Mouse (Mus musculus) activated CD4-positive, CD25-positive, alpha-beta regulatory T cell, adult 9 weeks (primary cell): ENCODE results near the gene Corin. TPM values are rescaled to one million over a fixed set of nuclear protein-coding genes. Genes with fewer than 3 reads are reported as not detected.

Source experiments
- polyA plus RNA-seq: library from polyadenylated mRNA; unstranded; fragments of 100-300 nt; shearing (Covaris generic); gene quantifications from one replicate; pipeline ENCODE4 v1.2.1, GENCODE M21; 2017

The Corin gene
- polyA plus RNA-seq = 0.13 TPM

DNA sequence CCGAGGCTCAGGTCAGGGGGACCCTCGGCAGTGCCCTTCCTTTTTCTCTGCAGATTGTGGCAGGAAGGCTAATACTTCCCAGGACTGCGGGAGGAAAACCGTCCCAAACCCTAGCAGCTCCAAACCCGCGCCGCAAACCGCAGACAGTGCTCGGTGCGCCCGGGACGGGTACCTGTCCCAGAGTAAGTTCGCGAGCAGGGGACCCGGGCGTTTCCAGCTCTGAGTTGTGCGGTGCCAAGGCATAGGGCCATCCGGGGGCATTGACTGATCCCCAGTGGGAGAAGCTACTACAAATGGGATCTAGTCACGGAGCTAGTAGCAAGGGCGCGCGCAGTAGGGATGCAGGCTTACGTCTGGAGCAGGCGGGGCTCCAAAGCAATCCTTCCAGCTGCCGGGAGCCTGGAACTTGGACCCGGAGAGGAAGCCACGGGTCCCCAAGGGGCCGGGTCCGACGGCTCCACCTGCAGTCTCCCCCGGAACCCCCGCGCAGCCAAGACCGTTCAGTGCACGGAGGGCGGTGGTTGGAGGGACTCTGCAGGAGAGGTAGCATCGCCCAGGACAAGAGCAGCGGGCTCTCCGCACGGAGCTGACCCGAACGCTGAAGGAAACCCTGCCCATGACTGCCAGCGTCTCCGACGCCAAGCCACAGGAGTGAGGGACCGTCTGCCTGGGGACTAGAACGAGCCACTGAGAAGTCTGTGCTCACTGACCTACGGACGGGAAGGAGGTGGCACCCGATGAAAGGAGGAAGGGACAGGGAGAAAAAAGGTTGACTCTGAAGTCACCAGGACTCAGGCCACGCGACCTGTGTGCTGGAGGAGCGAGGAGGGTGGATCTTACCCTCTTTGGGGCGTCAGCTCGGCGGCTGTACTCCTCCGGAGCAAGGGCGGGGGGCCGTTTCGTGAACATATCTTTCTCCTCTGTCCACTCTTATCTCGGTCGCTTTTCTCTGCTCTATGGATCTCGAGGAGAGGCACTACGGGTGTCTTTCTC, at the start of gene Corin:
Corin (minus strand) TSS at position 943 of the 993 bp plus-strand sequence.

Other genes starting within 250 kb of the Corin start
- 6.0 TPM for gene Nfxl1, start 55.2 kb upstream of the Corin start, polyA plus RNA-seq
- not detected for gene Zar1, start 76.8 kb upstream of the Corin start, polyA plus RNA-seq
- not detected for gene Gm5868, start 83.1 kb upstream of the Corin start, polyA plus RNA-seq
- 3.4 TPM for gene Cnga1, start 139.8 kb upstream of the Corin start, polyA plus RNA-seq
- gene Nipal1, start 143.3 kb upstream of the Corin start, polyA plus RNA-seq = 24.2 TPM
- gene Txk, start 248.3 kb upstream of the Corin start, polyA plus RNA-seq = 60.6 TPM